In the genomic region with DNA sequence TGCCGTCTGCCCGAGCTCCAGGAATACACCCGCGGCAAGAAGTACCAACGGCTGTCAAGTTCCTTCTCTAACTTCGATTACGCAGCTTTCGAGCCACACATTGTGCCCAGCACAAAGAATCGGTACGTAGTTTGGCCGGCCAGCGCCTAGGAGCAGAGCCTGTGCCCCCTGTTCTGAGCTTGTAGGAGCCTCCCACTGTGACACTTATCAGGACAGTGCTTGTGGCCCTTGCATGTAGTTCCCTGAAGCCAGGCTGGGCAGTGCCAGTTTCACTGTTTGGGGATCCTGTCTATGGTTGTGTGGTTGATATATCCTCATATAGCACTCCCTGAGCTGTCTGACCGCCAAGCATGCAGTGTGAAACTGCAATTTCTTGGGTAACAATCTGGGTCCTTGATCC, we compare ENCODE assay signal across 8 mouse cellular contexts. TPM values are rescaled to one million over a fixed set of nuclear protein-coding genes. Genes with fewer than 3 reads are reported as not detected.
DNase-seq lines count a peak whose midpoint lies in the region; ATAC-seq and TF ChIP-seq lines count a peak whose summit lies in the region.

No protein-coding gene starts in this region.

- TF ChIP-seq POLR2A in limb, embryonic 14.5 days (IDR thresholded peaks at IDR 0.05; ENCODE audit: borderline replicate concordance, extremely low read depth, insufficient read depth, insufficient read length), result no peak
- TF ChIP-seq POLR2A in olfactory bulb, adult 2 months (IDR thresholded peaks at IDR 0.05; ENCODE audit: insufficient read depth, low read depth, low read length), result no peak

- H3K4me3 ChIP-seq in lung, embryonic 16.5 days (ENCODE audit: low read length), result peak overlapping the region; percentile 67
- peak overlapping the region; percentile 62 for H3K4me3 ChIP-seq in limb, embryonic 14.5 days (replicated peaks; ENCODE audit: low read length)
- peak overlapping the region; percentile 80 for H3K4me3 ChIP-seq in olfactory bulb, adult 2 months (ENCODE audit: insufficient read depth, low read depth, low read length)

- ATAC-seq in lung, embryonic 16.5 days (ENCODE audit: low read depth), result peak; percentile 15
- peak; percentile 43 for ATAC-seq in erythroid progenitor cell, adult 5-6 weeks (replicated peaks; ENCODE audit: low FRiP score, poor library complexity, severe bottlenecking)
- no peak for ATAC-seq in limb, embryonic 14.5 days (ENCODE audit: low FRiP score, low read depth)

- DNase-seq in lung, postnatal 10 days, result no peak
- no peak for DNase-seq in limb, embryonic 14.5 days (ENCODE audit: low spot score)
- no peak for DNase-seq in layer of hippocampus, adult 8-10 months (ENCODE audit: low spot score in 2 of 2)
- DNase-seq in right cerebral cortex, postnatal 10 days (ENCODE audit: low spot score in 2 of 2), result no peak
- no peak for DNase-seq in natural killer cell, adult 2 months (ENCODE audit: low spot score in 2 of 2)

- peaks cover 48% of the 10 kb centered on the region for H3K36me3 ChIP-seq in lung, embryonic 16.5 days (ENCODE audit: control insufficient read depth, insufficient read depth, low read length)
- peaks cover 66% of the 10 kb centered on the region for H3K36me3 ChIP-seq in limb, embryonic 14.5 days (ENCODE audit: control insufficient read depth, insufficient read depth, low read length)

- no peak for TF ChIP-seq CTCF in olfactory bulb, adult 2 months (IDR thresholded peaks at IDR 0.05; ENCODE audit: insufficient read depth, low read depth, low read length)

- no peaks in the 10 kb centered on the region for H3K27me3 ChIP-seq in lung, embryonic 16.5 days (ENCODE audit: control insufficient read depth, insufficient read depth, low read depth, low read length)
- H3K27me3 ChIP-seq in limb, embryonic 14.5 days (ENCODE audit: control insufficient read depth, insufficient read depth, low read length), result no peaks in the 10 kb centered on the region

- peak overlapping the region; percentile 83 for H3K4me2 ChIP-seq in lung, embryonic 16.5 days (ENCODE audit: low read depth, low read length)
- H3K4me2 ChIP-seq in limb, embryonic 14.5 days (replicated peaks; ENCODE audit: low read depth, low read length, severe bottlenecking), result peak overlapping the region; percentile 97

- H3K4me1 ChIP-seq in lung, embryonic 16.5 days (replicated peaks; ENCODE audit: control insufficient read depth, insufficient read depth, low read length), result peaks cover 30% of the 10 kb centered on the region
- H3K4me1 ChIP-seq in limb, embryonic 14.5 days (ENCODE audit: control insufficient read depth, insufficient read depth, low read length), result peaks cover 26% of the 10 kb centered on the region
- H3K4me1 ChIP-seq in olfactory bulb, adult 2 months (ENCODE audit: control insufficient read depth, insufficient read depth, low read length), result peaks cover 22% of the 10 kb centered on the region

- under 1% methylated on average over 13 of the region's 13 CpGs for WGBS in lung, embryonic 16.5 days
- WGBS in limb, embryonic 14.5 days, result 3% methylated on average over 13 of the region's 13 CpGs
- WGBS in olfactory bulb, adult 2 months, result 2% methylated on average over 13 of the region's 13 CpGs

- no peaks in the 10 kb centered on the region for H3K9me3 ChIP-seq in lung, embryonic 16.5 days (ENCODE audit: control insufficient read depth, low read length)
- H3K9me3 ChIP-seq in limb, embryonic 14.5 days (ENCODE audit: control insufficient read depth, low read length), result no peaks in the 10 kb centered on the region

- H3K9ac ChIP-seq in lung, embryonic 16.5 days (ENCODE audit: low read length), result peak overlapping the region; percentile 88
- H3K9ac ChIP-seq in limb, embryonic 14.5 days (ENCODE audit: low read depth, low read length, severe bottlenecking), result peak overlapping the region; percentile 68

- peak overlapping the region; percentile 51 for H3K27ac ChIP-seq in lung, embryonic 16.5 days (ENCODE audit: low read length)
- H3K27ac ChIP-seq in limb, embryonic 14.5 days (replicated peaks; ENCODE audit: low read depth, low read length), result no peak overlapping the region
- no peak overlapping the region for H3K27ac ChIP-seq in olfactory bulb, adult 2 months (ENCODE audit: insufficient read depth, low read depth, low read length)

RNA-seq across cellular contexts. Expression of a gene that starts 0.4 kb away (rescaled TPM):
- polyA plus RNA-seq in lung, embryonic 16.5 days (2015; fragmentation: Nextera tagmentation; extraction: Ambion mirVana), result 51.9 and 57.3 TPM in 2 replicates
- total RNA-seq in erythroid progenitor cell, adult 5-6 weeks (2015; ENCODE audit: low replicate concordance), result 41.1 and 42.3 TPM in 2 replicates
- 13.5 and 16.5 TPM in 2 replicates for total RNA-seq in erythroid progenitor cell, adult 5-6 weeks (2017; ENCODE audit: low replicate concordance)
- 57.9 and 69.1 TPM in 2 replicates for polyA plus RNA-seq in limb, embryonic 14.5 days (2012; rRNA removed)
- 51.2 and 59.7 TPM in 2 replicates for polyA plus RNA-seq in limb, embryonic 14.5 days (2014; fragmentation: Nextera tagmentation; extraction: Ambion mirVana)
- not detected in 2 replicates for polyA plus RNA-seq in olfactory bulb, adult 2 months (2012; ENCODE audit: insufficient read depth, insufficient read length, low replicate concordance, missing spikeins)
- total RNA-seq in layer of hippocampus, adult 8-10 months (2022), result 100 to 1,000 TPM; 102 to 124 (median 112) TPM

RNA-seq across cellular contexts. Expression of a gene that starts 0.6 kb away (rescaled TPM):
- polyA plus RNA-seq in lung, embryonic 16.5 days (2015; fragmentation: Nextera tagmentation; extraction: Ambion mirVana), result 33.0 and 34.6 TPM in 2 replicates
- total RNA-seq in erythroid progenitor cell, adult 5-6 weeks (2015; ENCODE audit: low replicate concordance), result 6.5 and 7.1 TPM in 2 replicates
- total RNA-seq in erythroid progenitor cell, adult 5-6 weeks (2017; ENCODE audit: low replicate concordance), result 5.3 and 11.8 TPM in 2 replicates
- 41.2 and 41.6 TPM in 2 replicates for polyA plus RNA-seq in limb, embryonic 14.5 days (2012; rRNA removed)
- 30.7 and 36.5 TPM in 2 replicates for polyA plus RNA-seq in limb, embryonic 14.5 days (2014; fragmentation: Nextera tagmentation; extraction: Ambion mirVana)
- not detected in 2 replicates for polyA plus RNA-seq in olfactory bulb, adult 2 months (2012; ENCODE audit: insufficient read depth, insufficient read length, low replicate concordance, missing spikeins)
- 10 to 100 TPM; 36.2 to 42.4 (median 37.7) TPM for total RNA-seq in layer of hippocampus, adult 8-10 months (2022)

RNA-seq across cellular contexts. Expression of a gene that starts 6.2 kb away (rescaled TPM):
- polyA plus RNA-seq in lung, embryonic 16.5 days (2015; fragmentation: Nextera tagmentation; extraction: Ambion mirVana), result 578 and 617 TPM in 2 replicates
- total RNA-seq in erythroid progenitor cell, adult 5-6 weeks (2015; ENCODE audit: low replicate concordance), result 717 and 721 TPM in 2 replicates
- total RNA-seq in erythroid progenitor cell, adult 5-6 weeks (2017; ENCODE audit: low replicate concordance), result 417 and 478 TPM in 2 replicates
- polyA plus RNA-seq in limb, embryonic 14.5 days (2012; rRNA removed), result 1,637 and 2,054 TPM in 2 replicates
- polyA plus RNA-seq in limb, embryonic 14.5 days (2014; fragmentation: Nextera tagmentation; extraction: Ambion mirVana), result 733 and 758 TPM in 2 replicates
- polyA plus RNA-seq in olfactory bulb, adult 2 months (2012; ENCODE audit: insufficient read depth, insufficient read length, low replicate concordance, missing spikeins), result not detected in 2 replicates
- total RNA-seq in layer of hippocampus, adult 8-10 months (2022), result 100 to 1,000 TPM; 201 to 291 (median 240) TPM

RNA-seq across cellular contexts. Expression of a gene that starts 6.3 kb away (rescaled TPM):
- polyA plus RNA-seq in lung, embryonic 16.5 days (2015; fragmentation: Nextera tagmentation; extraction: Ambion mirVana), result 48.5 and 49.1 TPM in 2 replicates
- total RNA-seq in erythroid progenitor cell, adult 5-6 weeks (2015; ENCODE audit: low replicate concordance), result 0.84 and 5.4 TPM in 2 replicates
- total RNA-seq in erythroid progenitor cell, adult 5-6 weeks (2017; ENCODE audit: low replicate concordance), result 2.6 and 9.0 TPM in 2 replicates
- 49.0 and 61.2 TPM in 2 replicates for polyA plus RNA-seq in limb, embryonic 14.5 days (2012; rRNA removed)
- polyA plus RNA-seq in limb, embryonic 14.5 days (2014; fragmentation: Nextera tagmentation; extraction: Ambion mirVana), result 32.7 and 36.2 TPM in 2 replicates
- not detected in 2 replicates for polyA plus RNA-seq in olfactory bulb, adult 2 months (2012; ENCODE audit: insufficient read depth, insufficient read length, low replicate concordance, missing spikeins)
- 10 to 100 TPM; 42.5 to 48.9 (median 47.4) TPM for total RNA-seq in layer of hippocampus, adult 8-10 months (2022)

RNA-seq across cellular contexts. Expression of a gene that starts 14.1 kb away (rescaled TPM):
- polyA plus RNA-seq in lung, embryonic 16.5 days (2015; fragmentation: Nextera tagmentation; extraction: Ambion mirVana), result 22.6 and 25.3 TPM in 2 replicates
- total RNA-seq in erythroid progenitor cell, adult 5-6 weeks (2015; ENCODE audit: low replicate concordance), result 1.4 and 2.1 TPM in 2 replicates
- total RNA-seq in erythroid progenitor cell, adult 5-6 weeks (2017; ENCODE audit: low replicate concordance), result 3.5 and 6.3 TPM in 2 replicates
- 19.2 and 23.6 TPM in 2 replicates for polyA plus RNA-seq in limb, embryonic 14.5 days (2012; rRNA removed)
- 14.1 and 15.3 TPM in 2 replicates for polyA plus RNA-seq in limb, embryonic 14.5 days (2014; fragmentation: Nextera tagmentation; extraction: Ambion mirVana)
- polyA plus RNA-seq in olfactory bulb, adult 2 months (2012; ENCODE audit: insufficient read depth, insufficient read length, low replicate concordance, missing spikeins), result not detected in 2 replicates
- 10 to 100 TPM; 21.4 to 29.3 (median 22.9) TPM for total RNA-seq in layer of hippocampus, adult 8-10 months (2022)

Comparison
In these comparisons a context has a peak if more than half of its experiments do, and no peak if none do; other contexts are left out.
1. RNA of a gene that starts 0.6 kb away (polyA plus RNA-seq): 30.7 to 41.6 TPM in limb, embryonic 14.5 days and 33.0 to 34.6 TPM in lung, embryonic 16.5 days; not detected in olfactory bulb, adult 2 months; every median in the first group is over 10 times any median in the second.
2. RNA of a gene that starts 6.2 kb away (polyA plus RNA-seq): 733 to 2,054 TPM in limb, embryonic 14.5 days and 578 to 617 TPM in lung, embryonic 16.5 days; not detected in olfactory bulb, adult 2 months; every median in the first group is over 100 times any median in the second.
3. Peak in every context shown above with its lines, with median percentiles within 50 percentile points of each other: H3K4me3 ChIP-seq.